Mouse (Mus musculus): ENCODE measurements around the gene Bhlha9.

The Bhlha9 gene

DNA sequence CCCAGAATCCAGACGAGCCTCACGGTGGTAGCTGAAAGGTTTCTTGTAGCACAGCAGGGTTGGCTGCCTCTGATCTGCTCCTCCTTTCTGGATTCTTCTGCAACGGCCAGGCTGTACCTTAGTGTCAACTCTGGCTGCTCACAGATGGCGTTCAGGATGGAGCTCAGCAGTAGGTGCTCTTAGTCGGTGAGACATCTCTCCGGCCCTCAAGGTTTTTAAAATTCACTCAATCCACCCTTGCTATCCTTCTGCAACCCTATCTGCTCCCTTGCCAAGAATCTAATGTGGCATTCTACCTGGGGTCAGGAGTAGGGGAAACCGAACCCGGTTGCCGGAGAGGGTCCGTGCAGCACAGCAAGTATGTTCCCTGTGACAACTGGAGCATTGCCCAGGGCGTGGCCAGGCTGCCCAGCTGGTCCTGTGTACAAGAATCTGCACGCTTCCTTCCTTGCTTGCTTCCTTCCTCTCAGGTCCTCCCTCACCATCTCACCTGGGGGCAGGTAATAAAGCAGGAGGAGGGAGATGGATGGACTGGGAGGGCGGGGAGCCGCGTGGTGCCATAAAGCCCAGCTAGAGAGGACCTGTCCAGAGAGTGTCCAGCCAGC is at the start of gene Bhlha9:
Gene Bhlha9, plus strand, starts transcription at position 600 of the 605 bp plus-strand sequence.
- no peak for DNase-seq (ENCODE audit: low spot score in 2 of 2)

DNA sequence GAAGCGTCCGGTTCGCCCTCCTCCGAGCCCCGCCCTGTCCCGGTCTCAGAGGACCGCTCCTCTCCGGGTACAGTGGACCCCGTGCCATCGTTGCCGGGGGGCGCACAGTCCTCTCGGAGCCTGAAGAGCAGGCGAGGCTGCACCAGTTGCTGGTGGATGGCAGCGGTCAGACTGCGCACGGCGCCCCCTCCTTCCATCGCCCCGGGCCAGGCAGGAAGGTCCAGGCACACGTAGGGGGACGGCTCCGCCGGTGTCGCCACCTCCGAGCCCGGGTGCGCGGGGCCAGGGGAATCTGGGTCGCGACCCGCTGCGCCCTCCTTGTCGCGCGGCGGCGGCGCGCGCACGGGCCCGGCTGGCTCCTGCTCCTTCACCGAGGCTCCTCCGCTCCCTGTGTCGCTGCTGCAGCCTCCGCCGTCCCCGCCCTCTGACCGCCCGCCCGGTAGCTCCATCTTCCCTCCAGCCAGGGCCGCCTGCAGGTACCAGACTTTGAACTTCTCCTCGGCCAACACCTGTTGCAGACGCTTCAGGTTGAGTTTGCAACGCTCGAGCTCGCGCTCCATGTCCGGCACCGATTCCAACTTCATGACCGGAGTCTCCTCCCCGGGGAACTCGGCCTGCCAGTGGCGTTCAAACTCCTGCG is 49.6 kb upstream of the Bhlha9 start:
- peak in 1 of 2 experiments; percentile 11 for DNase-seq (ENCODE audit: low spot score in 2 of 2)

DNA sequence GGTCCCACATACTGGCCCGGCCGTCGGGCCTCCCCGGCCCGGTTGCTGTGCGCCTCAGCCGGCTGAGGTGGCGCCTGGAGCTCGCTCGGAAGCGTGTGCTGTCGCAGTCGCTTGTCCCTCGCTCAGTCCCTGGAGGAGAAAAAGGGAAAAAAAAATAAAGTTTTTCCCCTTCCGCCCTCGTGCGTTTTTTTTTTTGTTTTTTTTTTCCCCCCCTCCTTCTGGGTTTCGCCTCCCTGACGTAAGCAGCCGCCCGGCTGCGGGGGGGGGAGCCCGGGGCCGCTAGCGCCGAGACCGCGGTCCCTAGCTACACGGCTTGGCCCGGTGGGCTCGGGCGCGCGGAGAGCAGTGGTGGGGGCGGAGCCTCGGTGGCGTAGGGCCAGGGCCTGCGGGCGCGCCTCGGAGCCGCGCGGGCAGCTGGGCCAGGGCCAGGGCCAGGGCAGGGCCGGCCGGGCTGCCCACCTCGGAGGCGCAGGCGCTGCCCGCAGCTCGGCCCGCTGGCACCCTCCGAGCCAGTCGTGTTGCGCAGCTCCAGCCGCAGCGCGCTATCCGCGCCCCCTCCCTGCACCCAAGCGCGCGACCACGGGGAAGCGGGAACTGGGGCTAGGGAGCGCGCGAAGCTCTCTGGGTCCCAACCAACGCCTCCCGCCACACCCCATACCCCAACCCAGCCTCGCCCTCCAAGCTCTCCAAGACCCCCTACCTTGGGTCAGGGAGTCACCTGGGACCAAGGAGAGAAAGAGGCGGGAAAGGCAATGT is 48.9 kb upstream of the Bhlha9 start:
- DNase-seq (ENCODE audit: low spot score in 2 of 2): peak in 1 of 2 experiments; percentile 26

DNA sequence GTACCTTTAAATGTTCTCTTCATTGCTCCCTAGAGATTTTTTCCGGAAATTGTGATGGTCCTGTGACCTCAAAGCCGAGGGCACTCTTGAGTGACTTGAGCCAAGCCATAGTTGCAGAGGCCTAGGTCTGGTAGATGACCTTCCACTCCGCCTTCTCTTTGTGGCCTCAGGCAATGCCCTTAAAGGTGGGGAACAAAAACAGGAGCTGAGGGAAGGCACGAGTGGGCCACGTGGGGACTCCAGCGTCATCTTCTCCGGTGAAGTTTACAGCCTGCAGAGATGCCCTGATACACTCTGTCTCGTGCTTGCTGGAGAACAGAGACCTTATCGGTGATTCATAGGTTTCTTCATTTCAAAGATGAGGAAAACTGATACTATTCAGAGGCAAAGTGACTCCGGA is 48.2 kb upstream of the Bhlha9 start:
- DNase-seq (ENCODE audit: low spot score in 2 of 2): no peak

DNA sequence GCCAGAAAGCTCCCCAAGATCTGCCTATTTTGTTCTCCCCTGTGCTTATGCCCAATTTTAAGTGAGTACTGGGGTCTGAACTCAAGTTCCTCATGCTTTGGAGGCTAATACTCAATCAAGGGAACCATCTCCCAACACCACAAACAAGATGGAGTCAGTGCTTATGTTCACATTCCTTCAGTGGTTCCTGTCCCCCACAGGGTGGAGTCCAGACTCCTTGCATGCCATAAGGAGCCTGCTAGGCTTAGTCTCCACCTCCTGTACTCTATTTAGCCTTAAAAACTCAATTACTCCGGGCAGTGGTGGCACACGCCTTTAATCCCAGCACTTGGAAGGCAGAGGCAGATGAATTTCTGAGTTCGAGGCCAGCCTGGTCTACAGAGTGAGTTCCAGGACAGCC is 47.4 kb upstream of the Bhlha9 start:
- DNase-seq (ENCODE audit: low spot score in 2 of 2): no peak

DNA sequence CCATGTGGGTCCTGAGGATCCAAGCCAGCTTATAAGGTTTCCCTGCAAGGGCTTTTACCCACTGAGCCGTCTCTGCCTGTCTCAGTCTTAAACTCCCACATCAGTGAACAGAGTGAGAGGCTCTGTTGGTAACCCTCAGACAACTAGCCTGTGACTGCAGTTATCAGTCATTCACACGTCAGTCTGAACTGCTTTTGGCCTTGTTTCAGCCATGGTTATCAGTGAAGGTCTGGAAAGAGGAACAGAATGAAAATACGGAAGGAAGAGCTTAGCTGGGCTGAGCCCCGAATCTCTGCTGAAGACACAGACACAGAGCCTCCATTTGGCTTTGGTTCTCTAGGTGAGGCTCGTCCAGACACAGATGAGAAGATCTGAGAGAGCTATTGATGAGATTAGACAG is 43.7 kb upstream of the Bhlha9 start:
- no peak for DNase-seq (ENCODE audit: low spot score in 2 of 2)

DNA sequence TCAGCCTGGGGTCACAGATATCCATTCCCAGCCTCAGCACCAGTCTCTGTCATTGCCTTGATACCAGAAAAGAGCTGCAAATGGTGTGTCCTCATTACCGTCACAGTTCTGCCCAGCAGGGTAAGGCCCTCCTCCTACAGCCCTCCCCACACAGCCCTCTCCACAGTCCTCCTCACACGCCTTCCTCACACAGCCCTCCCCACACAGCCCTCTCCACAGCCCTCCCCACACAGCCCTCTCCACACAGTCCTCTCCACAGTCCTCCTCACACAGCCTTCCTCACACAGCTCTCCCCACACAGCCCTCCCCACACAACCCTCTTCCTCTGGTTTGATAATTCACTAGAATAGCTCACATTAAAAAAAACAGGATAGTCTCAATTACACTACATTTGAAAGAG is 42.2 kb upstream of the Bhlha9 start:
- no peak for DNase-seq (ENCODE audit: low spot score in 2 of 2)

DNA sequence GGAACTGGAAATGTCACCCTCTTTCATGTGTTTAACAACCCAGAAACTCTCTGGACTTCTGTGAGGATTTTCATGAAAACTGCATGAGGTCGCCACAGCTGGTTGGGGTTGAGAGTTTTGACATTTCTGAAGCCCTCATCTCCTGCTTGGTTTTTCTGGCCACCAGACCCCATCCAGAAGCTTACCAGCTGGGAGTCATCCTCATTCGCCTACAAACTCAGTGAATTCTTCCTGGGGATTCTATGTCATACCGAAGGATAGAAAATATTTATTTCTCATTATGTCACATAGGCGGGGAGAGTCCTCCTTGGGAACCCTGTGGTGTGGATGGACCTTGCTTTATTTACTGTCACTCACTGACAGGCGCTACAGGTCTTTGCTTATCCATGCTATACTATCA is 41.8 kb upstream of the Bhlha9 start:
- DNase-seq (ENCODE audit: low spot score in 2 of 2): no peak

DNA sequence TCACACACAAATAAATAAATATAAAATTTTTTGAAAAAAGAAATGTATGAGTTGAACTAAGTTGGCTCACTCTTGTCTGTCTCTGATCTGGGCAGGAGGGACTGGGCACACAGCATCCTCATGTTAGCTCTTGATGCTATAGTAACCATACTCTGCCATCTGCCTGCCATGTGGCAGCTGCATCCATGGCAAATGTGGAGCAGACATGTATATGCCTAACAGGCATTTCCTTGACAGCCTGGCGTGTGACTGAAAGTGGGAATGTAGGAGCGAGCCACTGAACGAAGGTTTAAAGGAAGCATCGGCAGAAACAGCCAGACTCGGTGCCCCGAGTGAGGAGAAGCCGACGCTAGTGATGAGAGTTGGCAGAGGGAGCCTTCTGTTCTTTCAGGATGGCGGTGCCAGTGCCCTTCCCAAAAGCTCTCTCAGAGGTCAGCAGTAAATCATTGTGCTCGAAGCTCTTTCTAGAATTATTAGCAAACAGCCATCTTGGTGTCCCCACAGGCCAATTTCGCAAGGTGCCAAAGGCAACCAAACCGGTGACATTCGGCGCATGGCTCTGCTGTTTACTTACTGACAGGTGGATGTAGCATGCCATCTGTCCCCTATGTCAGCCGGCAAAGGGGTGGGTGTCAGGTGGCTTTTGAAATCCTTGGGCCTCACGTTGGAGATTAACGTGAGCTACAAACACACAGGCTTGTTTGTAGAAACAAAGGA is 32.8 kb upstream of the Bhlha9 start:
- DNase-seq (ENCODE audit: low spot score in 2 of 2): no peak

DNA sequence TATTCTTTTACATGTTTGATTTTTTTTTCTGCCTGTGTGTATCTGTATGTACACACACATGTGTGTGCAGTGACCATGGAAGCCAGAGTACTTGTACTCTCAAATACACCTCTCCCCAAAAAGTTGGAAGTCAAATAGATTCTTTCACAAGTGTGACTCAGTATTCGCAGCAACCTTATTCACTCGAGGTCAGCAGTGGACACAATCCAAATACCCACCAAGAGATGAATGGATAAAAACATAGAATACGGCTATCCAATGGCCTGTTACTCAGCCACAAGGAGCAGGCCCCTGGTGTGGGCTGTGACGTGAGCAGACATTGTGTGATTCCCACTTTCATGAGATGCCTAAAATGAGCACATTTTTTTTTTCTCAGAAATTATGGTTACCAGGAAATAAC is 32.0 kb upstream of the Bhlha9 start:
- no peak for DNase-seq (ENCODE audit: low spot score in 2 of 2)

DNA sequence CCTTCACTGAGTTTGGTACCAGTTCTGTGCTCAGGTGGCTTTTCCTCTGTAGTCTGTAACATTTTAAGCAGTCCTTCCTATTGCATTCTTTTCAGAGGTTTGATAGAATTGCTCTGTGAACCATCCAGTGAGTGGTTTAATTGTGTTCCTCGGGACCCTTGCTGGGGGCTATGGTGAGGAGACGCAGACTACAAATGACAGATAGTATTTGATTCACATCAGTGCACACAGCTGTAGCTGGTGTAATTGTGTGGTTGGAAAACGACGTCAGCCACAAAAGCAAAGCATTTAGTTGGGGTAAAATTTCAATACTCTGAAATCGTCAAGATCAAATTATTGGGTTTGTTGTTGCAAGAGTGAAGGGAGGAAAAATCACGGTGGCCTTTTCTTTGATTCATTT is 28.0 kb upstream of the Bhlha9 start:
- no peak for DNase-seq (ENCODE audit: low spot score in 2 of 2)

DNA sequence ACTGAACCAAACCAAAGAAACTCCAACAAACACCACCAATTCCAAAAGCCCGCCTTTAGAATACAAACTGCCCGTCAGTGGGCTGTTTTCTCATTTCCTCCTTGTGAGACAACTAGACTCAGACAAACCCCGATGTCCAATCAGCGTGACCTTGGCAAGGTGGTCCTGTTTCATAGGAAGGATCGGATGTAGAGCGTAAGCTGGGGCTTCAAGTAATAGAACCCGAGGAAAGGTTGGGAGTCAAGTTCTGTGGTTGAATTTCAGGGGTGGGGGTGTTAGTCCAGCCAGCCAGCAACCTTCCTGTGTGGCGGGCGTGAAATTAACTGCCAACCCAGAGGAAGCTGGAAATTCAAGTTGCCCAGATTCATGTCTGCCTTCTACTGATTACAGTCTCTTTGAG is 27.2 kb upstream of the Bhlha9 start:
- DNase-seq (ENCODE audit: low spot score in 2 of 2): no peak

DNA sequence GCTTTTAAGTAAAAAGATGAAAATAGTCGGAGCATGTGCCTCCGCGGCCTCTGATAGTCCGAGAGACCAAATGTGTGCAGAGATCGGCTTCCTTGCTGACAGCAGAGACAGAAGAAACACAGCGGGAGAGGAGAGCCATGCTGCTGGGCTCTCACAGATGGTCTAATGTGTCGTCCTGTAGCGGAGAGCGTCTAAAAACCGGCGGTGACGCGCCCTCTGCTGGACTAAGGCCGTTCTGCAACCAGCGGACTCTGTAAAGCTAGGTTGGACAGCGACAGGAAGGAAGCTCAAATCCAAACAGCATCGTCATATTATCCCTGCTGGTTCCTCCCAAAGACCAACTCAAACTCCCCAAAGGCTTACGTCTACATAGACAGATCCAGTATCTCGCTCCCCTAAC is 26.3 kb upstream of the Bhlha9 start:
- DNase-seq (ENCODE audit: low spot score in 2 of 2): peak; percentile 81 to 95

DNA sequence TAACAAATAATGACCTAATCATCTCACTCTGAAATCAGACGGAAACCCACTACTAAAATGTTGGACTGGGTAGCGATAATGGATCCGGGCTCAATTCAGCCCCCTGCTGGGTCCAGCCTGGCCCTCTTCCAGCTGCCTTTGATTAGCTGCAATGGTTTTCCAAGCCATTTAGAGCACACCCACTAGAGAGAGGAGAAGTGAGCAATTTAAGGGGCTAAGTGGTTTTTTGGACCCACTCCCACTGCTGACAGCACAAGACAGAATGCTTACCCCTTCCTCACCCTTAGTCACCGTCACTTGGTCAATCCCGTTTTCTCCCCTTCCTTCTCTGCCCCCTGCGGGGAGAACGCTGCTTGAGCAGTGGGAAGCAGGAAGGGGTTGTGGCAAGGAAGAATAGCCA is 25.2 kb upstream of the Bhlha9 start:
- DNase-seq (ENCODE audit: low spot score in 2 of 2): no peak

DNA sequence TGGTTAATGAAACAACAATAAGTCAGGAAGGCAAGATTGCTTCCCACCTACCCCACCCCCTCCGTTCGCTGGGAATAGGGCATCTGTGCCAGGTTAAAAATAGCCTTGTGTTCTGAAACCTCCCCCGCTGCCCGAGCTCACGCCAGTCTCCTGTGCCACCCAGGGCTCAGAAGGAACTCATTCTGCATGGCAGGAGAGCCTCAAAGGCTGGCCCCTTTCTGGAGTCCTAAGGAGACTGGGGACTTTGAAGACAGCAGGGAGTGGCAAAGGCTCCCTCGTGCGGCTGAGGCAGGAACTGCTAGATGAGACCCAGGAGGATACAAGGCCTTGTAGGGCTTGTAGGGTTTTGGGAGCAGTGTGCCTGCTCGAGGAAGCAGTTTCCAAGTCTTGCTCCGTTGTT is 24.8 kb upstream of the Bhlha9 start:
- peak; percentile 77 to 78 for DNase-seq (ENCODE audit: low spot score in 2 of 2)

DNA sequence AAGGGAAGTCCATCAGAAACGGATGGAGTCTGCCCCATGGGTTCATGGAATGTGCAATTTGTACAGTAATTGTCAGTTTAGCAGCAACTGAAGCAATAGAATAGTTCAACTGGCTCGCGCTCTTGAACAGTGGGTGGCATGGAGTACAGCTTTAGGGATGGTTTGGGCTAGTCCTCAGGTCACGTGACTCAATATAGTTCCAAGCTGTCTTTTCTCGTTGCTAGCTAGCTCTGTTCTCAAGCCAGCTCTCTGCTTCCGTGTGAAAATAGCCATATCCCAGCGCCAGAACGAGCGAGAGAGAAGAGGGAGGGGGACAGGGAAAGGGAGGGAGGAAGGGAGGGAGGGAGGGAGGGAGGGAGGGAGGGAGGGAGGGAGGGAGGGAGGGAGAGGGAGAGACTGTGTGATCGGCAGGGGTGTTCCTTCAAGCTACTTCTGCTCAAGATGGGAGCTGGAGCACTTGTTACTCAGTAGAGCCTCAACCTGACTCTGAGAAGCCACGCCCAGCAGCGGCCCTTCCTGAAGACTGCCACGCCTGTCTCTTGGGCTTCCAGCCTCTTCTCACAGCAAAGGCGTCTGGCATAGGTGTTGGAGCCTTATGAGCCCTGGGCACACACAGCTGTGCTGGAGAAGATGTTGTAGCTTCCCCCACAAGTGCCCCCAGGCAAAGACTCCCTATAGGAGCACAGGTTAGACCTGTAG is 21.3 kb upstream of the Bhlha9 start:
- DNase-seq (ENCODE audit: low spot score in 2 of 2): no peak

DNA sequence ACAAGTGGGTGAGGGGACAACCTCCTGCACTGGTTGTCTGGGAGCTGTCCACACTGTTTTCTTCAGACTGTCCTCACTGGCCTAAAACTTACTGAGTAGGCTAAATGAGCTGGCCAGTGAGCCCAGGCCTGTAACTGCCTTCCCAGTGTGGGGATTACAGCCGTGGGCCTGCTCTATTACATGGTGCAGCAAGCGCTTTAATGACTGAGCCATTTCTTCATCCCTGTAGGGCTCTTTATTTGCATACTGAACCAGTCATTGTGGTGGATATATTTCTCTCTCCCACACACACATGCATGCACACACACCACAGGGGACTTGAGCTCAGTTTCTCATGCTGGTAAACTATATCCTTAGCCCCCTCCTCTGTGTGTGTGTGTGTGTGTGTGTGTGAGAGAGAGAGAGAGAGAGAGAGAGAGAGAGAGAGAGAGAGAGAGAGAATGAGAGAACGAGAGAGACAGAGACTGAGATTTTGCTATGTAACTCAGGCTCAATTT is 19.4 kb upstream of the Bhlha9 start:
- no peak for DNase-seq (ENCODE audit: low spot score in 2 of 2)

DNA sequence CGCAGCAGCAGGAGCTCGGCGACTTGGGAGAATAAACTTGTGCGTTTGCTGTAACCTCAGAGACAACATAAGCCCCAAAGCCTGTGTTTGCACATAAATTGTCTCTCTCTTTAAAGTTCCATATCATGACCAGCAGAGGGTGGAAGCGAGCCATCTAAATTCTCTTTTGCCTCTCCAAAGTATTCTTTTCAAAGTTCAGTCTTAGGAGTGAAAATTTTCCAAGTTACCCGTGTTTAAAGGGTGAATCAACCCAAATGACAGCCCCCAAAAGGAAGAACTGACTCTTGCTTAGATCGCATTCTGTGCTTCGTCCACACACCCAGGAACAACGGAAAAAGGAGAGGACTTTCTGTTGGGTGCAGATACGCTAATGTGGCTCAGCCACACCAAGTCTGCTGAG is 17.2 kb upstream of the Bhlha9 start:
- DNase-seq (ENCODE audit: low spot score in 2 of 2): peak in 1 of 2 experiments; percentile 44

DNA sequence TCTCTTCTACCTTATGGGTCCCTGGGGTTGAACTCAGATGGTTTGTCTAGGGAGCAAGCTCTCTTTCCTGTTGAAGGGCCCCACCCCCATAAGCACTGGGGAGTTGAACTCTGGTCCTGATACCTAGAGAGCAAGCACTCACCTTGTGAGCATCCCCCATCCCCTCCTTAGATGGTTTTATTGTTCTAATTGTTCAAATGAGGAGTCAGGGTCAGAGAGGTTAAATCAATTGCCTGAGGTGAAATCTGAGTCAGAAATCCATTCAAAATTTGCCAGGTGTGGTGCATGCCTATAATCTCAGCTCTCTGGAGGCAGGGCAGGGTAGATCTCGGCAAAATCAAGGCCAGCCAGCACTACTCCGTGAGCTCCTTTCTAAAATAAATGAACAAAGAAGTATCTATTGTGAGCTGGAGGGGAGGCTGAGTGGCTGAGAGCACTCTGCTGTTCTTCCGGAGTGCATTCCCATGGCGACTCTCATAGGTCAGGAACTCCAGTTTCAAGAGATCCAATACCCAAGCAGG is 14.8 kb upstream of the Bhlha9 start:
- DNase-seq (ENCODE audit: low spot score in 2 of 2): no peak

DNA sequence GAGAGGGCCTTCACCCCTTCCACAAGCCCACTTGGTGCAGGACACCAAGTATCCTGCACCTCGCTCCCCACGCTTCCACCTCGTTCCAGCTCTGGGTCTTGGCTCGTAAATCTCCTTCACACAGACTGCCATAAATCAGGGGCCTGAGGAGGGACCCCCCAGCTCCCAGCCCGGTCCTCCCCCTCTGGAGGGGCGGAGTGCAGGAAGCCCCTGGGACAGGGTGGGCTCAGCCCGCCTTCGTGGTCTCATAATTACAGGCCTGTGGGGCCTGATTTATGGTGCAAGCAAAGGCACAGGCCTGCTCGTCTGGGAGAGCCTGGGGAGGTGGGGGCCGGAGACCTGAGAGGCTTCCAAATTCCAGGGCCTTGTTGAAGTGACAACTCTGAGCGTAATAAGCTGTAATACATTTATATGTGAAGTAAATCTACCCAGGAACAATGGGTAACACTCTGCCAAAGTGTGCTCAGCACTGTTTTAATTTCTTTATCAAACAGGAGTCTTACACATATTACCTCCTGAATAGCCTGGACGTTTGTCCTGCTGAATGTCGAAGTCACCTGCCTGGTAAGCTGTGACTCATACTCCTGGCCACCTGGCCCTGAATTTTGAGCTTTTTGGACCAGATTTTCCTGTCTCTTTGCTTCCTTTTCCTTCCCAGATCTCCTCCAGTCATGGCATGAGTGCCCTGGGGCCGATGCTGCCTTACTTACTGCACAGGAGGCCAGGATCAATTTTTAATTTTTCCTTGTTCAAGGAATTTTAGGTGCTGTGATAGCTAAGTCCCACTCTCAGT is 12.9 kb upstream of the Bhlha9 start:
- DNase-seq (ENCODE audit: low spot score in 2 of 2): no peak

Measured in frontal cortex, postnatal 14 days (tissue).